16 mouse cellular contexts compared by ENCODE assay signal in the genomic region with DNA sequence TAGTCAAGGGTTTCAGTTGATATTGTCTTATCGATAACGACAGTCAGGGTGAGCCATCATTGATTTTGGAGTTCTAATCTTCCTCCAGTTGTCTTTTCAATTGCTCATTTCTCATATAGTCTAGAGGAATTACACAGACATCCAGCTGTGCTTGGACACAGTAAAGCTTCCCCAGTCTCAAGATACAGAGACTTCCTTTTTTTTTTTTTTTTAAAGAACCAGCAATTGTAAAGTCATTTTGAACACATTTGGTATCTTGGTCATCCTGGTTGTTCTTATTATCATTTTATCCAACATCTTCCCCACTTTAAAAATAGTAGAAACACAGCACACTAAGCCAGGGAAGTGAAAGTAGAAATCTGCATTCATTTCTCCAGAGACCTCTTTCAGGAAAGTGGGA.
"Had no signal": no experiment of that assay in that cellular context is flagged by ENCODE, and none has a peak within 500 bp of the region (broad histone marks: within the 10 kb centered on the region; RNA-seq: fewer than 3 reads in every experiment).

No protein-coding gene starts in this region.

- H3K4me1 ChIP-seq: limb, embryonic 12.5 days; megakaryocyte, embryonic 14.5 days had no signal

- DNase-seq: kidney, adult 18-20 months; kidney, adult 9 months; kidney, postnatal 14 days; kidney, postnatal 4 days; left cerebral cortex, postnatal 4 days; liver, postnatal 0 days; thymus, postnatal 36 days had no signal

- H3K36me3 ChIP-seq: limb, embryonic 12.5 days; limb, embryonic 15.5 days; midbrain, embryonic 12.5 days had no signal

- H3K9me3 ChIP-seq: limb, embryonic 12.5 days; limb, embryonic 15.5 days; midbrain, embryonic 12.5 days had no signal

- H3K27ac ChIP-seq: limb, embryonic 12.5 days; limb, embryonic 15.5 days; liver, embryonic 14.5 days; midbrain, embryonic 12.5 days had no signal

- H3K27me3 ChIP-seq: limb, embryonic 12.5 days; limb, embryonic 15.5 days; megakaryocyte, embryonic 14.5 days; midbrain, embryonic 12.5 days had no signal

- H3K4me2 ChIP-seq: limb, embryonic 12.5 days; limb, embryonic 15.5 days; liver, embryonic 11.5 days; midbrain, embryonic 12.5 days had no signal

- H3K4me3 ChIP-seq: limb, embryonic 12.5 days; limb, embryonic 15.5 days; megakaryocyte, embryonic 14.5 days; midbrain, embryonic 12.5 days had no signal

- H3K9ac ChIP-seq: limb, embryonic 12.5 days; limb, embryonic 15.5 days; liver, embryonic 14.5 days; liver, postnatal 0 days; midbrain, embryonic 12.5 days had no signal

- ATAC-seq: inflammation-experienced regulatory T-cells, adult 6 months; intestine, embryonic 16.5 days; liver, postnatal 0 days; lung, postnatal 0 days had no signal
